Mouse (Mus musculus): ENCODE results near the gene Lypd6b.

- TF ChIP-seq TAL1 (IDR thresholded peaks at IDR 0.05; ENCODE audit: low read length) (no peak), GATA1 (IDR thresholded peaks at IDR 0.05; ENCODE audit: low read length) (no peak)
These were observed 69.1 kb downstream of the Lypd6b start for GRCm38 (mm10) chr2:49856584-49856983.
